Mouse (Mus musculus): ENCODE data around the gene Trio. TPM values are rescaled to one million over a fixed set of nuclear protein-coding genes. Genes with fewer than 3 reads are reported as not detected.

Gene Trio
- total RNA-seq, 2 experiments from 2014 or later, result 26.4 to 32.8 TPM

- intact Hi-C loops (cut with DNase I), result no loop called here
- DNase-seq, result no peak
Observed at GRCm38 (mm10) chr15:27957867-27958266, 67.8 kb downstream of the Trio start.

- intact Hi-C loops (cut with DNase I), result no loop called here
- DNase-seq, result no peak
Observed at GRCm38 (mm10) chr15:27955614-27956013, 70.0 kb downstream of the Trio start.

GRCm38 (mm10) chr15:27954356-27954755 lies 71.3 kb downstream of the Trio start:
- intact Hi-C loops (cut with DNase I), result no loop called here
- DNase-seq, result no peak

- no peak for DNase-seq
- intact Hi-C loops (cut with DNase I), result no loop called here
Observed at GRCm38 (mm10) chr15:27953570-27953969, 72.1 kb downstream of the Trio start.

GRCm38 (mm10) chr15:27951195-27951594 lies 74.5 kb downstream of the Trio start:
- intact Hi-C loops (cut with DNase I), result no loop called here
- DNase-seq, result no peak

- no peak for DNase-seq
- intact Hi-C loops (cut with DNase I), result no loop called here
Observed at GRCm38 (mm10) chr15:27949196-27949595, 76.5 kb downstream of the Trio start.

GRCm38 (mm10) chr15:27947880-27948279 lies 77.8 kb downstream of the Trio start:
- intact Hi-C loops (cut with DNase I), result no loop called here
- DNase-seq, result no peak

GRCm38 (mm10) chr15:27945570-27945969 lies 80.1 kb downstream of the Trio start:
- DNase-seq, result no peak
- intact Hi-C loops (cut with DNase I), result no loop called here

- no peak for DNase-seq
- intact Hi-C loops (cut with DNase I), result no loop called here
Observed at GRCm38 (mm10) chr15:27944898-27945297, 80.8 kb downstream of the Trio start.

GRCm38 (mm10) chr15:27943486-27944195 lies 82.0 kb downstream of the Trio start:
- no peak for DNase-seq
- intact Hi-C loops (cut with DNase I), result no loop called here

- intact Hi-C loops (cut with DNase I), result no loop called here
- peak in 1 of 2 experiments; percentile 42 for DNase-seq
Observed at GRCm38 (mm10) chr15:27942148-27942847, 83.3 kb downstream of the Trio start.

- intact Hi-C loops (cut with DNase I), result no loop called here
- DNase-seq, result no peak
Observed at GRCm38 (mm10) chr15:27941441-27941840, 84.2 kb downstream of the Trio start.

- no peak for DNase-seq
- intact Hi-C loops (cut with DNase I), result no loop called here
Observed at GRCm38 (mm10) chr15:27941020-27941419, 84.6 kb downstream of the Trio start.

GRCm38 (mm10) chr15:27940032-27940431 lies 85.6 kb downstream of the Trio start:
- no peak for DNase-seq
- intact Hi-C loops (cut with DNase I), result no loop called here

GRCm38 (mm10) chr15:27938886-27939285 lies 86.8 kb downstream of the Trio start:
- intact Hi-C loops (cut with DNase I), result no loop called here
- DNase-seq, result no peak

- DNase-seq, result no peak
- intact Hi-C loops (cut with DNase I), result no loop called here
Observed at GRCm38 (mm10) chr15:27937861-27938833, 87.5 kb downstream of the Trio start.

- intact Hi-C loops (cut with DNase I), result no loop called here
- no peak for DNase-seq
Observed at GRCm38 (mm10) chr15:27937003-27937860, 88.4 kb downstream of the Trio start.

GRCm38 (mm10) chr15:27935772-27936746 lies 89.6 kb downstream of the Trio start:
- intact Hi-C loops (cut with DNase I), result no loop called here

GRCm38 (mm10) chr15:27933270-27933669 lies 92.4 kb downstream of the Trio start:
- DNase-seq, result no peak
- intact Hi-C loops (cut with DNase I), result no loop called here

More at GRCm38 (mm10) chr15:27935772-27936746, 89.6 kb downstream of the Trio start:
- no peak for DNase-seq

Data from gastrocnemius, postnatal 36 days (tissue).